Mouse (Mus musculus) bone marrow macrophage, adult 2 months (primary cell): ENCODE data around the gene Gipc1.

Experiments used
- CTCF ChIP-seq: IDR thresholded peaks from 2 replicates; pipeline ENCODE4 v1.5.1; 2012; ENCODE audit warnings: low read depth, mild to moderate bottlenecking, low read length, moderate library complexity
- POLR2A ChIP-seq: IDR thresholded peaks from 2 replicates; pipeline ENCODE4 v1.6.1; 2012; ENCODE audit warnings: mild to moderate bottlenecking, low read depth, low read length, borderline replicate concordance

- no peak for TF ChIP-seq CTCF
- TF ChIP-seq POLR2A = no peak
Observed at GRCm38 (mm10) chr8:83616625-83617024, 35.9 kb upstream of the Gipc1 start.
